Mouse (Mus musculus): ENCODE measurements at regions not wholly inside any gene's neighbourhood (a gene's known extent, or its start where the extent isn't known, plus 50 kb on each side); places are given as distances from the start of the nearest gene placed in this dataset.

- no peaks in the 10 kb centered on the region for H3K27me3 ChIP-seq (ENCODE audit: control insufficient read depth, insufficient read depth, low read length)
- no peaks in the 10 kb centered on the region for H3K9me3 ChIP-seq (ENCODE audit: control insufficient read depth, low read depth, low read length)
- H3K4me3 ChIP-seq (ENCODE audit: low read depth, low read length): no peak overlapping the region
- no peaks in the 10 kb centered on the region for H3K4me1 ChIP-seq (ENCODE audit: control insufficient read depth, insufficient read depth, low read length)
- no peak for ATAC-seq (ENCODE audit: insufficient number of reproducible peaks, insufficient read depth, low FRiP score, low read depth)
- H3K9ac ChIP-seq (replicated peaks; ENCODE audit: low read depth, low read length): no peak overlapping the region
- no peak overlapping the region for H3K4me2 ChIP-seq (replicated peaks; ENCODE audit: low read depth, low read length)
- WGBS: 93% methylated on average over 5 of the region's 5 CpGs
- H3K36me3 ChIP-seq (ENCODE audit: control insufficient read depth, insufficient read depth, low read length): no peaks in the 10 kb centered on the region
- no peak overlapping the region for H3K27ac ChIP-seq (ENCODE audit: low read length)
Measured at GRCm38 (mm10) chr11:45787408-45787807, 64.4 kb upstream of the Clint1 start.

GRCm38 (mm10) chr11:45789886-45790285 is 62.0 kb upstream of the Clint1 start:
- Histone ChIP-seq H3K36me3 (ENCODE audit: control insufficient read depth, insufficient read depth, low read length) (no peaks in the 10 kb centered on the region), H3K4me1 (ENCODE audit: control insufficient read depth, insufficient read depth, low read length) (no peaks in the 10 kb centered on the region), H3K27me3 (ENCODE audit: control insufficient read depth, insufficient read depth, low read length) (no peaks in the 10 kb centered on the region), H3K27ac (ENCODE audit: low read length) (no peak overlapping the region), H3K4me3 (ENCODE audit: low read depth, low read length) (no peak overlapping the region), H3K9me3 (ENCODE audit: control insufficient read depth, low read depth, low read length) (no peaks in the 10 kb centered on the region), H3K9ac (replicated peaks; ENCODE audit: low read depth, low read length) (no peak overlapping the region), H3K4me2 (replicated peaks; ENCODE audit: low read depth, low read length) (no peak overlapping the region)
- 68% methylated on average over 3 of the region's 3 CpGs for WGBS
- ATAC-seq (ENCODE audit: insufficient number of reproducible peaks, insufficient read depth, low FRiP score, low read depth): no peak

GRCm38 (mm10) chr11:45790504-45790903 is 61.3 kb upstream of the Clint1 start:
- no peak overlapping the region for H3K4me3 ChIP-seq (ENCODE audit: low read depth, low read length)
- no peaks in the 10 kb centered on the region for H3K36me3 ChIP-seq (ENCODE audit: control insufficient read depth, insufficient read depth, low read length)
- H3K9me3 ChIP-seq (ENCODE audit: control insufficient read depth, low read depth, low read length): no peaks in the 10 kb centered on the region
- no peak overlapping the region for H3K4me2 ChIP-seq (replicated peaks; ENCODE audit: low read depth, low read length)
- H3K27ac ChIP-seq (ENCODE audit: low read length): no peak overlapping the region
- no peaks in the 10 kb centered on the region for H3K27me3 ChIP-seq (ENCODE audit: control insufficient read depth, insufficient read depth, low read length)
- H3K9ac ChIP-seq (replicated peaks; ENCODE audit: low read depth, low read length): no peak overlapping the region
- no peak for ATAC-seq (ENCODE audit: insufficient number of reproducible peaks, insufficient read depth, low FRiP score, low read depth)
- 79% methylated on average over 8 of the region's 8 CpGs for WGBS
- H3K4me1 ChIP-seq (ENCODE audit: control insufficient read depth, insufficient read depth, low read length): peaks cover 2% of the 10 kb centered on the region; the same call in 1 of the 2 replicates

GRCm38 (mm10) chr11:45791696-45792095 is 60.2 kb upstream of the Clint1 start:
- 85% methylated on average over 2 of the region's 2 CpGs for WGBS
- H3K9me3 ChIP-seq (ENCODE audit: control insufficient read depth, low read depth, low read length): no peaks in the 10 kb centered on the region
- no peak for ATAC-seq (ENCODE audit: insufficient number of reproducible peaks, insufficient read depth, low FRiP score, low read depth)

GRCm38 (mm10) chr11:45794361-45794981 is 57.4 kb upstream of the Clint1 start:
- H3K9me3 ChIP-seq (ENCODE audit: control insufficient read depth, low read depth, low read length): no peaks in the 10 kb centered on the region
- no peak overlapping the region for H3K9ac ChIP-seq (replicated peaks; ENCODE audit: low read depth, low read length)
- no peaks in the 10 kb centered on the region for H3K36me3 ChIP-seq (ENCODE audit: control insufficient read depth, insufficient read depth, low read length)
- no peak overlapping the region for H3K4me2 ChIP-seq (replicated peaks; ENCODE audit: low read depth, low read length)
- no peak overlapping the region for H3K4me3 ChIP-seq (ENCODE audit: low read depth, low read length)
- 78% methylated on average over 5 of the region's 5 CpGs for WGBS
- H3K27ac ChIP-seq (ENCODE audit: low read length): no peak overlapping the region
- peaks cover 4% of the 10 kb centered on the region; the same call in 1 of the 2 replicates for H3K4me1 ChIP-seq (ENCODE audit: control insufficient read depth, insufficient read depth, low read length)
- no peak for ATAC-seq (ENCODE audit: insufficient number of reproducible peaks, insufficient read depth, low FRiP score, low read depth)
- no peaks in the 10 kb centered on the region for H3K27me3 ChIP-seq (ENCODE audit: control insufficient read depth, insufficient read depth, low read length)

More at GRCm38 (mm10) chr11:45791696-45792095, 60.2 kb upstream of the Clint1 start:
- no peak overlapping the region for H3K9ac ChIP-seq (replicated peaks; ENCODE audit: low read depth, low read length)
- H3K27ac ChIP-seq (ENCODE audit: low read length): no peak overlapping the region
- no peaks in the 10 kb centered on the region for H3K27me3 ChIP-seq (ENCODE audit: control insufficient read depth, insufficient read depth, low read length)
- H3K36me3 ChIP-seq (ENCODE audit: control insufficient read depth, insufficient read depth, low read length): no peaks in the 10 kb centered on the region
- H3K4me1 ChIP-seq (ENCODE audit: control insufficient read depth, insufficient read depth, low read length): peaks cover 4% of the 10 kb centered on the region; the same call in 1 of the 2 replicates
- H3K4me2 ChIP-seq (replicated peaks; ENCODE audit: low read depth, low read length): no peak overlapping the region
- H3K4me3 ChIP-seq (ENCODE audit: low read depth, low read length): no peak overlapping the region

- H3K9ac ChIP-seq (replicated peaks; ENCODE audit: low read depth, low read length): no peak overlapping the region
- no peaks in the 10 kb centered on the region for H3K27me3 ChIP-seq (ENCODE audit: control insufficient read depth, insufficient read depth, low read length)
- H3K27ac ChIP-seq (ENCODE audit: low read length): no peak overlapping the region
- 40% methylated on average over 6 of the region's 6 CpGs for WGBS
- no peak for ATAC-seq (ENCODE audit: insufficient number of reproducible peaks, insufficient read depth, low FRiP score, low read depth)
- no peaks in the 10 kb centered on the region for H3K36me3 ChIP-seq (ENCODE audit: control insufficient read depth, insufficient read depth, low read length)
- peaks cover 4% of the 10 kb centered on the region; the same call in 1 of the 2 replicates for H3K4me1 ChIP-seq (ENCODE audit: control insufficient read depth, insufficient read depth, low read length)
- no peak overlapping the region for H3K4me2 ChIP-seq (replicated peaks; ENCODE audit: low read depth, low read length)
- H3K4me3 ChIP-seq (ENCODE audit: low read depth, low read length): no peak overlapping the region
- H3K9me3 ChIP-seq (ENCODE audit: control insufficient read depth, low read depth, low read length): no peaks in the 10 kb centered on the region
Measured at GRCm38 (mm10) chr11:45795322-45795721, 56.5 kb upstream of the Clint1 start.

GRCm38 (mm10) chr11:45795731-45796130 is 56.1 kb upstream of the Clint1 start:
- no peaks in the 10 kb centered on the region for H3K36me3 ChIP-seq (ENCODE audit: control insufficient read depth, insufficient read depth, low read length)
- H3K4me1 ChIP-seq (ENCODE audit: control insufficient read depth, insufficient read depth, low read length): peaks cover 4% of the 10 kb centered on the region; the same call in 1 of the 2 replicates
- WGBS: 11% methylated on average over 3 of the region's 3 CpGs
- H3K4me2 ChIP-seq (replicated peaks; ENCODE audit: low read depth, low read length): no peak overlapping the region
- H3K27ac ChIP-seq (ENCODE audit: low read length): no peak overlapping the region
- no peaks in the 10 kb centered on the region for H3K27me3 ChIP-seq (ENCODE audit: control insufficient read depth, insufficient read depth, low read length)
- H3K4me3 ChIP-seq (ENCODE audit: low read depth, low read length): no peak overlapping the region
- no peak overlapping the region for H3K9ac ChIP-seq (replicated peaks; ENCODE audit: low read depth, low read length)
- no peaks in the 10 kb centered on the region for H3K9me3 ChIP-seq (ENCODE audit: control insufficient read depth, low read depth, low read length)
- peak; percentile 71; the same call in 1 of the 2 replicates for ATAC-seq (ENCODE audit: insufficient number of reproducible peaks, insufficient read depth, low FRiP score, low read depth)

- no peak overlapping the region for H3K9ac ChIP-seq (replicated peaks; ENCODE audit: low read depth, low read length)
- H3K27me3 ChIP-seq (ENCODE audit: control insufficient read depth, insufficient read depth, low read length): no peaks in the 10 kb centered on the region
- WGBS: 19% methylated on average over 9 of the region's 9 CpGs
- ATAC-seq (ENCODE audit: insufficient number of reproducible peaks, insufficient read depth, low FRiP score, low read depth): peak; percentile 67; the same call in 1 of the 2 replicates
- no peaks in the 10 kb centered on the region for H3K9me3 ChIP-seq (ENCODE audit: control insufficient read depth, low read depth, low read length)
- H3K4me2 ChIP-seq (replicated peaks; ENCODE audit: low read depth, low read length): peak overlapping the region; percentile 28; the same call in 1 of the 2 replicates
- no peak overlapping the region for H3K27ac ChIP-seq (ENCODE audit: low read length)
- H3K4me3 ChIP-seq (ENCODE audit: low read depth, low read length): no peak overlapping the region
- no peaks in the 10 kb centered on the region for H3K36me3 ChIP-seq (ENCODE audit: control insufficient read depth, insufficient read depth, low read length)
- H3K4me1 ChIP-seq (ENCODE audit: control insufficient read depth, insufficient read depth, low read length): peaks cover 4% of the 10 kb centered on the region; the same call in 1 of the 2 replicates
Measured at GRCm38 (mm10) chr11:45799732-45800386, 52.0 kb upstream of the Clint1 start.

Data from stomach, embryonic 14.5 days (tissue).